Mouse (Mus musculus) left cerebral cortex, adult 2 months (tissue): ENCODE results near the gene Lrmda. TPM values are rescaled to one million over a fixed set of nuclear protein-coding genes. Genes with fewer than 3 reads are reported as not detected.

Experiments
- DNase-seq, 2 experiments: peaks; one replicate each; pipeline ENCODE4 v3.0.0; 2021 to 2022; ENCODE audit warnings: low spot score in 2 of 2, mixed read lengths in 1 of 2; ENCODE audit errors: extremely low spot score in 1 of 2
- H3K27ac ChIP-seq: fragments of 200-600 bp; 2 replicates; pipeline ENCODE4 v1.8.1; 2022
- H3K4me3 ChIP-seq: fragments of 200-600 bp; 2 replicates; pipeline ENCODE4 v1.8.1; 2022
- CTCF ChIP-seq: fragments of 200-600 bp; IDR thresholded peaks from 2 replicates; pipeline ENCODE4 v1.8.1; 2022; ENCODE audit warnings: antibody characterized with exemption, mild to moderate bottlenecking, moderate library complexity
- intact Hi-C: fragments of 180-260 bp; cut with DNase I; formaldehyde crosslinking; loops from one replicate; pipeline ENCODE4 v1.15.1; 2025
- total RNA-seq, 2 experiments: library from RNA; stranded (reverse); gene quantifications; 2 replicates each; pipeline ENCODE4 v1.2.3; 2021

Lrmda gene
- total RNA-seq, 2 experiments from 2014 or later = 0.87 to 0.97 TPM

DNA sequence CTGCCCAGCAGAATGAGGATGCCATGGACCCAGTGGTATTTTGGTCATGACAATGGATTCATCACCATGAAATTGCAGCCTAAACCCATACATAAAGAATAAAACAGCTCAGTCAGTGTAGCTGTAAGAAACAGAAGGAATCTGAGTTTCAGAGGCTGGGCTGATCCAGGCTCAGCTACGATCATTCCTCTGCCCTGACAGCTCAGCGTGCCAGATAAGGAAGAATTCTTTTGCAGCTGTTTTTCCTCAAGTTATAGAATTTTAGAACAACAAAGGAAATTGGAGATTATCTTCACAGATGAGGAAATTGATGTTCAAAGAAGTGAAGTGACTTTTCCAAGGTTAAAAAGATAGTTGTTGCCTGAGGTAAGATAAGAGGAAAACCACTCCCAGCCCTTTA is 921.1 kb downstream of the Lrmda start:
- DNase-seq = no peak
- H3K4me3 ChIP-seq = no peak overlapping the region
- H3K27ac ChIP-seq = no peak overlapping the region
- intact Hi-C loops = no loop called here
- TF ChIP-seq CTCF = no peak

- no peak for DNase-seq
- no peak for TF ChIP-seq CTCF
- intact Hi-C loops = no loop called here
- Histone ChIP-seq H3K4me3 (no peak overlapping the region), H3K27ac (no peak overlapping the region)
Measured at GRCm38 (mm10) chr14:22942569-22942968, 923.1 kb downstream of the Lrmda start.

DNA sequence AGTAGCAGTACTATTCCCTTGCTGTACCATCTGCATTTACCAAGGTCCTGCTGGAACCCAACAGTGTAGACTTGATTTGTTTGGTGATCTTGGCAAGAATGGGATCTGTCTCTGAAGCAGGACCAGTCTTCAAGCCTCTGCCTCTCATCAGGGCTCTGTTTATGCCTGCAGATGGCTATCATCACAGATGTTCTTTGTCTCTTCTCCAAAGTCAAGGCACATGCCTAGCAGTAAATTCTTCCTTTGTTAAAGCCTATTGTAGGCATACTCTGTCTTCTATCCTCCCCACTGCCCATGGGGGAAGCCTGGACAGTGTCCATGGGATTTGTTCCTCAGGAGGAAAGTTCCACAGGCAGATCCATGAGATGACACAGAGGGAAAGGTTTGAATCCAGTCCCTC is 930.0 kb downstream of the Lrmda start:
- intact Hi-C loops = no loop called here
- DNase-seq = no peak
- no peak overlapping the region for H3K4me3 ChIP-seq
- no peak overlapping the region for H3K27ac ChIP-seq
- no peak for TF ChIP-seq CTCF

- no peak for TF ChIP-seq CTCF
Measured at GRCm38 (mm10) chr14:22952981-22953380, 933.5 kb downstream of the Lrmda start.

GRCm38 (mm10) chr14:22960166-22960565 is 940.7 kb downstream of the Lrmda start:
- intact Hi-C loops = no loop called here
- DNase-seq = no peak
- Histone ChIP-seq H3K4me3 (no peak overlapping the region), H3K27ac (no peak overlapping the region)
- no peak for TF ChIP-seq CTCF

More at GRCm38 (mm10) chr14:22952981-22953380, 933.5 kb downstream of the Lrmda start:
- no peak for DNase-seq
- intact Hi-C loops = no loop called here
- Histone ChIP-seq H3K27ac (no peak overlapping the region), H3K4me3 (no peak overlapping the region)

GRCm38 (mm10) chr14:22964796-22965660 is 945.5 kb downstream of the Lrmda start:
- Histone ChIP-seq H3K27ac (no peak overlapping the region), H3K4me3 (no peak overlapping the region)
- TF ChIP-seq CTCF = no peak
- DNase-seq = no peak
- intact Hi-C loops = no loop called here

- intact Hi-C loops = no loop called here
- no peak for TF ChIP-seq CTCF
- no peak overlapping the region for H3K27ac ChIP-seq
Measured at GRCm38 (mm10) chr14:22968705-22969104, 949.2 kb downstream of the Lrmda start.

DNA sequence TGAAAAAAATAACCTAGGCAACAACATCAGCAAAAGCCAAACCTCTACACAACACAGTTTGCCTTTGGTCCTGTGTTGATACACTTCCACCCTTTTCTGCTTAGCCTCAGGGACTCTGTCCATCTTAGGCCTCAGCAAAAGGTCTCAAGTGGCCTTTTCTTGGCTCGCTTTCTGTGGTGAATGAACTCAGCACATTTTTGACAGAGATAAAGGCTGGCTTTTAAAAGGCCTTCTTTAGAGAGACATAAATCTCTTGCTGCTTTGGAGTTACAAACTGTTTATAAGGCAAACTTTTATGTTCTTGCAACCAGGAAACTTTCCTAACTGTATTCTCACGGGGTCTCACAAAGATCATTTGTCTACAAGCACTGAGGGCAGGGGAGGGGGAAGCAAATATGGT is 967.2 kb downstream of the Lrmda start:
- DNase-seq = no peak
- intact Hi-C loops = no loop called here
- TF ChIP-seq CTCF = no peak
- no peak overlapping the region for H3K4me3 ChIP-seq
- H3K27ac ChIP-seq = no peak overlapping the region

More at GRCm38 (mm10) chr14:22968705-22969104, 949.2 kb downstream of the Lrmda start:
- H3K4me3 ChIP-seq = no peak overlapping the region
- DNase-seq = no peak

GRCm38 (mm10) chr14:22988090-22988669 is 968.7 kb downstream of the Lrmda start:
- H3K27ac ChIP-seq = no peak overlapping the region
- intact Hi-C loops = no loop called here
- H3K4me3 ChIP-seq = no peak overlapping the region
- TF ChIP-seq CTCF = no peak
- no peak for DNase-seq

GRCm38 (mm10) chr14:22995184-22995935 is 975.8 kb downstream of the Lrmda start:
- DNase-seq = no peak
- no peak for TF ChIP-seq CTCF
- Histone ChIP-seq H3K4me3 (no peak overlapping the region), H3K27ac (no peak overlapping the region)
- intact Hi-C loops = no loop called here

GRCm38 (mm10) chr14:22998906-22999305 is 979.4 kb downstream of the Lrmda start:
- H3K4me3 ChIP-seq = no peak overlapping the region
- TF ChIP-seq CTCF = no peak
- intact Hi-C loops = loop anchor here (1.0 kb wide), 1 partner anchor 29 kb away; no protein-coding TSS in a partner anchor
- no peak overlapping the region for H3K27ac ChIP-seq
- DNase-seq = no peak

- intact Hi-C loops = no loop called here
Measured at GRCm38 (mm10) chr14:23011989-23012388, 992.5 kb downstream of the Lrmda start.

More at GRCm38 (mm10) chr14:23011989-23012388, 992.5 kb downstream of the Lrmda start:
- no peak for DNase-seq
- H3K4me3 ChIP-seq = no peak overlapping the region
- H3K27ac ChIP-seq = no peak overlapping the region
- no peak for TF ChIP-seq CTCF
